Mouse (Mus musculus) bone marrow macrophage, adult 2 months (primary cell): ENCODE measurements around the gene Smtnl1.

Source experiments
- CTCF ChIP-seq: IDR thresholded peaks from 2 replicates; pipeline ENCODE4 v1.5.1; 2012; ENCODE audit warnings: low read depth, mild to moderate bottlenecking, low read length, moderate library complexity
- POLR2A ChIP-seq: IDR thresholded peaks from 2 replicates; pipeline ENCODE4 v1.6.1; 2012; ENCODE audit warnings: mild to moderate bottlenecking, low read depth, low read length, borderline replicate concordance

DNA sequence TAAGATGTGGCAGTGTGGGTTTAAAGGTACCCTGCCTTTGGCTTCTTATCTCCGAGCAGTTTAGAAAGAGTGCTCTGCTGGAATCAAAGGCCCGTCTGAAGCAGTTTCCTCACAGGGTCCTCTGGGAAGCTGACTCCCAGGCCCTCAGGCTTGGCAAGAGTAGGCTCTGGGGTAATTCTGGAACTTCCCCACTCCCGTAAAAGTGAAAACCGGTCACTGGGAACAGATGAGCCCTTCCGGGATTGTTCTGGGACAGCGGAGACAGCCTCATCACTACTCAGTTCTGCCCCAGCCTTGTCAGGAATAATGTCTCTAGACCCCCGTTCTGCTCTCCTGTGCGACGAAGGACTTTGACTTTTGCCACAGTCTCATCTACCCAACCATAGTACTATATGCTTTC, 32.0 kb downstream of the Smtnl1 start:
- TF ChIP-seq POLR2A (no peak), CTCF (no peak)
